Mouse (Mus musculus): ENCODE results near the gene Olfr1504. TPM values are rescaled to one million over a fixed set of nuclear protein-coding genes. Genes with fewer than 3 reads are reported as not detected.
"Not testable (repeated sequence)": the region's sequence is repeated elsewhere in the genome, so short reads cannot be mapped to it uniquely, and the experiment has no call there.

The Olfr1504 gene
- not detected in 2 replicates for polyA plus RNA-seq (2015; fragmentation: Nextera tagmentation; extraction: Ambion mirVana)

- Histone ChIP-seq H3K27me3 (replicated peaks) (no peaks in the 10 kb centered on the region), H3K9ac (no peak within 1 kb of the TSS), H3K4me3 (replicated peaks) (no peak within 1 kb of the TSS), H3K27ac (no peak within 1 kb of the TSS), H3K36me3 (no peaks in the 10 kb centered on the region), H3K4me2 (no peak within 1 kb of the TSS), H3K9me3 (no peaks in the 10 kb centered on the region), H3K4me1 (no peaks in the 10 kb centered on the region)
- ATAC-seq (ENCODE audit: insufficient read depth, low FRiP score, low read depth): no peak
- WGBS: 59% methylated on average over 1 of the region's 1 CpGs
Observed at GRCm38 (mm10) chr19:13897828-13898227, at the start of gene Olfr1504. TSS of gene Olfr1504 (minus strand) at chr19:13897928.

GRCm38 (mm10) chr19:13913230-13913629 is 15.5 kb upstream of the Olfr1504 start, which contains the start of gene Olfr1505:
TSS of gene Olfr1505 (plus strand) at chr19:13913530.
- Histone ChIP-seq H3K27ac (no peak within 1 kb of the TSS), H3K4me2 (no peak within 1 kb of the TSS), H3K9ac (no peak within 1 kb of the TSS), H3K27me3 (replicated peaks) (no peaks in the 10 kb centered on the region), H3K4me3 (replicated peaks) (no peak within 1 kb of the TSS), H3K4me1 (no peaks in the 10 kb centered on the region), H3K36me3 (no peaks in the 10 kb centered on the region), H3K9me3 (no peaks in the 10 kb centered on the region)
- WGBS: 68% methylated on average over 2 of the region's 2 CpGs
- no peak for ATAC-seq (ENCODE audit: insufficient read depth, low FRiP score, low read depth)

- 91% methylated on average over 1 of the region's 1 CpGs for WGBS
- ATAC-seq (ENCODE audit: insufficient read depth, low FRiP score, low read depth): no peak
Observed at GRCm38 (mm10) chr19:13861495-13861894, 36.2 kb downstream of the Olfr1504 start, which contains the start of gene Olfr1502. TSS of gene Olfr1502 (plus strand) at chr19:13861795.

GRCm38 (mm10) chr19:13850592-13850991 is 47.1 kb downstream of the Olfr1504 start, which contains the start of gene Olfr1501:
TSS of gene Olfr1501 (minus strand) at chr19:13850692.
- H3K36me3 ChIP-seq; ATAC-seq (ENCODE audit: insufficient read depth, low FRiP score, low read depth); H3K4me1 ChIP-seq; H3K4me3 ChIP-seq (replicated peaks); H3K27me3 ChIP-seq (replicated peaks); H3K9me3 ChIP-seq; H3K4me2 ChIP-seq; H3K27ac ChIP-seq; H3K9ac ChIP-seq: not testable (repeated sequence)

More at GRCm38 (mm10) chr19:13861495-13861894, 36.2 kb downstream of the Olfr1504 start, which contains the start of gene Olfr1502:
- H3K27ac ChIP-seq: no peak within 1 kb of the TSS
- no peaks in the 10 kb centered on the region for H3K9me3 ChIP-seq
- no peaks in the 10 kb centered on the region for H3K36me3 ChIP-seq
- no peaks in the 10 kb centered on the region for H3K4me1 ChIP-seq
- H3K9ac ChIP-seq: no peak within 1 kb of the TSS
- no peak within 1 kb of the TSS for H3K4me3 ChIP-seq (replicated peaks)
- no peaks in the 10 kb centered on the region for H3K27me3 ChIP-seq (replicated peaks)
- no peak within 1 kb of the TSS for H3K4me2 ChIP-seq

Other genes with a start within 250 kb of the Olfr1504 start
- not detected in 2 replicates for gene Olfr1490, start 246.8 kb downstream of the Olfr1504 start, polyA plus RNA-seq (2015; fragmentation: Nextera tagmentation; extraction: Ambion mirVana)
- not detected in 2 replicates for gene Olfr1491, start 200.7 kb downstream of the Olfr1504 start, polyA plus RNA-seq (2015; fragmentation: Nextera tagmentation; extraction: Ambion mirVana)
- gene Olfr1493-ps1, start 174.7 kb downstream of the Olfr1504 start, polyA plus RNA-seq (2015; fragmentation: Nextera tagmentation; extraction: Ambion mirVana): not detected in 2 replicates
- not detected in 2 replicates for gene Olfr1494, start 158.2 kb downstream of the Olfr1504 start, polyA plus RNA-seq (2015; fragmentation: Nextera tagmentation; extraction: Ambion mirVana)
- not detected in 2 replicates for gene Olfr1495, start 133.3 kb downstream of the Olfr1504 start, polyA plus RNA-seq (2015; fragmentation: Nextera tagmentation; extraction: Ambion mirVana)
- gene Olfr1496, start 120.0 kb downstream of the Olfr1504 start, polyA plus RNA-seq (2015; fragmentation: Nextera tagmentation; extraction: Ambion mirVana): not detected in 2 replicates
- gene Olfr1497, start 99.7 kb downstream of the Olfr1504 start, polyA plus RNA-seq (2015; fragmentation: Nextera tagmentation; extraction: Ambion mirVana): not detected in 2 replicates
- not detected in 2 replicates for gene Olfr1499, start 78.5 kb downstream of the Olfr1504 start, polyA plus RNA-seq (2015; fragmentation: Nextera tagmentation; extraction: Ambion mirVana)
- not detected in 2 replicates for gene Olfr1500, start 67.4 kb downstream of the Olfr1504 start, polyA plus RNA-seq (2015; fragmentation: Nextera tagmentation; extraction: Ambion mirVana)
- not detected in 2 replicates for gene Olfr1501, start 47.2 kb downstream of the Olfr1504 start, polyA plus RNA-seq (2015; fragmentation: Nextera tagmentation; extraction: Ambion mirVana)
- not detected in 2 replicates for gene Olfr1502, start 36.1 kb downstream of the Olfr1504 start, polyA plus RNA-seq (2015; fragmentation: Nextera tagmentation; extraction: Ambion mirVana)
- gene Olfr1505, start 15.6 kb upstream of the Olfr1504 start, polyA plus RNA-seq (2015; fragmentation: Nextera tagmentation; extraction: Ambion mirVana): not detected in 2 replicates

Measured in stomach, embryonic 15.5 days (tissue).